Mouse (Mus musculus) stomach, embryonic 16.5 days (tissue): ENCODE results near the gene Gm28635. TPM values are rescaled to one million over a fixed set of nuclear protein-coding genes. Genes with fewer than 3 reads are reported as not detected.

ENCODE experiments used
- ATAC-seq: fragments of 200-750 bp; cut with Nextera tagmentation; 2 replicates; pipeline ENCODE4 v1.8.0; 2017; ENCODE audit warnings: moderate number of reproducible peaks, moderate TSS enrichment; ENCODE audit not compliant: insufficient read depth, low FRiP score
- H3K27ac ChIP-seq: fragments of 300-500 bp; sonication (generic); 2 replicates; pipeline ENCODE4 v1.5.1; 2014; ENCODE audit warnings: low read length
- H3K27me3 ChIP-seq: fragments of 300-500 bp; sonication (generic); 2 replicates; pipeline ENCODE4 v1.6.1; 2014; ENCODE audit warnings: low read length, control low read depth, mixed read lengths; ENCODE audit not compliant: control insufficient read depth, insufficient read depth
- H3K36me3 ChIP-seq: fragments of 300-500 bp; sonication (generic); 2 replicates; pipeline ENCODE4 v1.6.1; 2014; ENCODE audit warnings: low read length; ENCODE audit not compliant: control insufficient read depth, insufficient read depth
- H3K4me1 ChIP-seq: fragments of 300-500 bp; sonication (generic); 2 replicates; pipeline ENCODE4 v1.6.1; 2014; ENCODE audit warnings: low read length, control low read depth, mixed read lengths; ENCODE audit not compliant: control insufficient read depth, insufficient read depth
- H3K4me2 ChIP-seq: fragments of 300-500 bp; sonication (generic); 2 replicates; pipeline ENCODE4 v1.6.1; 2014; ENCODE audit warnings: low read depth, low read length, mixed read lengths
- H3K4me3 ChIP-seq: fragments of 300-500 bp; sonication (generic); replicated peaks from 2 replicates; pipeline ENCODE4 v1.5.1; 2014; ENCODE audit warnings: mild to moderate bottlenecking, low read length
- H3K9ac ChIP-seq: fragments of 300-500 bp; sonication (generic); 2 replicates; pipeline ENCODE4 v1.6.1; 2014; ENCODE audit warnings: low read length
- H3K9me3 ChIP-seq: fragments of 300-500 bp; sonication (generic); replicated peaks from 2 replicates; pipeline ENCODE4 v1.6.1; 2016; ENCODE audit warnings: low read length, control low read depth; ENCODE audit not compliant: control insufficient read depth
- WGBS: fragments of 180-500 bp; shearing (Covaris S2); extraction: QIAGEN DNeasy Blood & Tissue Kit; methylation state at CpG from one replicate; pipeline ENCODE4 v1.1.7; 2014; 5-methylcytosine and 5-hydroxymethylcytosine counted together
- polyA plus RNA-seq: library from polyadenylated mRNA; unstranded; fragments of >200 nt; fragmentation: Nextera tagmentation; extraction: Ambion mirVana; gene quantifications from 2 replicates; pipeline ENCODE4 v1.2.1, GENCODE M21; 2015

Gene Gm28635
- polyA plus RNA-seq, 1 experiment from 2014 or later = not detected

GRCm38 (mm10) chr2:84619646-84620340 is 58.0 kb downstream of the Gm28635 start:
- no peaks in the 10 kb centered on the region for H3K9me3 ChIP-seq
- 91% methylated on average over 21 of the region's 21 CpGs for WGBS
- no peak overlapping the region for H3K9ac ChIP-seq
- no peaks in the 10 kb centered on the region for H3K27me3 ChIP-seq
- H3K4me3 ChIP-seq = no peak overlapping the region
- no peak for ATAC-seq
- no peak overlapping the region for H3K4me2 ChIP-seq
- peaks cover 34% of the 10 kb centered on the region for H3K36me3 ChIP-seq
- H3K4me1 ChIP-seq = peaks cover 29% of the 10 kb centered on the region
- H3K27ac ChIP-seq = peak overlapping the region; percentile 43; the same call in 1 of the 2 replicates

GRCm38 (mm10) chr2:84618914-84619313 is 58.9 kb downstream of the Gm28635 start:
- no peak overlapping the region for H3K4me3 ChIP-seq
- H3K9ac ChIP-seq = no peak overlapping the region
- H3K27me3 ChIP-seq = no peaks in the 10 kb centered on the region
- ATAC-seq = peak; percentile 83
- WGBS = 62% methylated on average over 2 of the region's 2 CpGs
- H3K4me1 ChIP-seq = peaks cover 21% of the 10 kb centered on the region
- peak overlapping the region; percentile 46 for H3K27ac ChIP-seq
- peaks cover 33% of the 10 kb centered on the region for H3K36me3 ChIP-seq
- no peak overlapping the region for H3K4me2 ChIP-seq
- no peaks in the 10 kb centered on the region for H3K9me3 ChIP-seq

DNA sequence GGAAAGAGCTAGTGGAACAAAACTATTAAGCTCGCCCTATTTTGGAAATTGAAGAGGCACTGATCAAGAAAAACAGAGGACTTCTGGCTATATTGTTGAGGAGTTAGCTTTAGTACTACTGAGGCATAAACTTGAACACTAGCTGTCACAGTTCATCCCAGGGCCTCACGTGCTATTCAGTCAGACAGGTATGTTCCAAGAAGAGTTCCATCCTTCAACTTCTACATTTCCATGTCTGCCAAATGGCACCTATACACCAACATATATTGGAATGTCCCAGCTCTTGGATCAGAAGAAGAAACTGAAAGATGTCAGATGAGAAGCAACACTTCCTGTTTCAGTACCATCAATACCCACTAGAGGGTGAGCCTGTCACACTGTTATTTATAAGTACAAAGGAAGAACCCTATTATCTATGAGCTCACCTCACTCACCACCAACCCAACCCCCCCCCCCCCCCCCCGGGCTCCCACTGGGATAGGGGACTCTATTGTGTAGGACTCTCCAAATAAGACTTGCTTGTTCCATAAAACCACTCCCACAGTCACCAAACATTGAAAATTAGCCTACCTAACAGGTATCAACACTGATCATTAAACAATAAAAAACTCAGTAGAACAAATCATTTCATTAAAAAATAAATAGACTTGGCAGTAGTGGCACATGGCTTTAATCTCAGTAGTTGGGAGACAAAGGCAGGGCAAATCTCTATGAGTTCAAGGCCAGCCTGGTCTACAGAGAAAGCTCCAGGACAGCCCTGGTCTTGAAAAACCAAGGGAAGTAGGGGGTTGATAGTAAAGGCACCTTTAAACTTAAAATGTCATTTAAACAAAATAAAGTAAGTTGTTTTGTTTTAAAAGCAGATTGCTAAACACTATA is 60.0 kb downstream of the Gm28635 start:
- H3K27me3 ChIP-seq = no peaks in the 10 kb centered on the region
- peak; percentile 48 for ATAC-seq
- no peaks in the 10 kb centered on the region for H3K9me3 ChIP-seq
- H3K4me3 ChIP-seq = no peak overlapping the region
- no peak overlapping the region for H3K9ac ChIP-seq
- H3K4me1 ChIP-seq = peaks cover 14% of the 10 kb centered on the region
- H3K36me3 ChIP-seq = peaks cover 38% of the 10 kb centered on the region
- WGBS = 68% methylated on average over 3 of the region's 3 CpGs
- no peak overlapping the region for H3K4me2 ChIP-seq
- peak overlapping the region; percentile 59; the same call in 1 of the 2 replicates for H3K27ac ChIP-seq

DNA sequence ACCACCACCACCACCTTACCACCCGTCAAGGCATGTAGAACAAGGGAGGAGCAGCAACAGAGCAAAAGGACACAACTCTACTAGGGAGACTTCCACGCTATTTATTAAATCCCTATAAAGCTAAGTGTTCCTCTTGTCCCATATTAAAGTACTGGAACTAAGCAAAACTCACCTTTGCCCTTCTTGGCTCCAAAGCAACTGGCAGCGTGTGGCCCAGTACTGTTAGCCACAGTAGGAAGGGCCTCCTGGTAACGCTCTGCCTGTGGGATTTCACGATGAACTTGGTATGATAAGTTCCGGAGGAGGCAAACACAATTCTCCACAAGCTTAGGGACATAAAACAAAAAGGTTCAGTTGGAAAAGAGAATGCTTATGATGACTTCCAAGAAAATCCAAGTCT is 65.1 kb downstream of the Gm28635 start:
- no peak overlapping the region for H3K4me3 ChIP-seq
- peaks cover 47% of the 10 kb centered on the region for H3K36me3 ChIP-seq
- WGBS = 95% methylated on average over 6 of the region's 6 CpGs
- H3K9me3 ChIP-seq = no peaks in the 10 kb centered on the region
- no peak for ATAC-seq
- H3K4me2 ChIP-seq = no peak overlapping the region
- no peaks in the 10 kb centered on the region for H3K4me1 ChIP-seq
- no peaks in the 10 kb centered on the region for H3K27me3 ChIP-seq
- H3K27ac ChIP-seq = no peak overlapping the region
- no peak overlapping the region for H3K9ac ChIP-seq

- Histone ChIP-seq H3K9me3 (no peaks in the 10 kb centered on the region), H3K27ac (no peak overlapping the region), H3K36me3 (peaks cover 35% of the 10 kb centered on the region), H3K4me2 (no peak overlapping the region), H3K27me3 (no peaks in the 10 kb centered on the region), H3K4me3 (no peak overlapping the region), H3K4me1 (no peaks in the 10 kb centered on the region), H3K9ac (no peak overlapping the region)
- no peak for ATAC-seq
- WGBS = 90% methylated on average over 1 of the region's 1 CpGs
Observed at GRCm38 (mm10) chr2:84607842-84608241, 70.0 kb downstream of the Gm28635 start.

DNA sequence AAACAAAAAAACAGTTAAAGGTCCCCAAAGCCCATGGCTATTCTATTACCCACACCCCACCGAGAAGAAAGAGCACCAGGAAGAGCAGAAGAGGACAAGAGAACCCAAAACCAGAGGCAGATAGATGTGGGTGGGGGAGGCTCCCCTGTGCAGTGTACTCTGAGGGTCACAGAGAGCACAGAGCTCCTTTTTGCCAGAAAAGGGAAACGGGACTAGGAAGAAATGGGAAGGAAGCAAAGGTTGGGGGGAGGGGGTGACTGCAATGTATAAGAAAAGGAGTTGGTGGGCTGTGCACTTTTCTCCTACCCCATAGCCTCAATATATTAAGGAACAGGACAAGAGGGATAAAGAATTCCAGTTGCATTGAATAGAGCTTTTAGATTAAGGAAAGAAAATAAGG is 76.9 kb downstream of the Gm28635 start:
- ATAC-seq = no peak
- no peaks in the 10 kb centered on the region for H3K27me3 ChIP-seq
- 49% methylated on average over 2 of the region's 2 CpGs for WGBS
- no peaks in the 10 kb centered on the region for H3K4me1 ChIP-seq
- peaks cover 33% of the 10 kb centered on the region for H3K36me3 ChIP-seq
- no peaks in the 10 kb centered on the region for H3K9me3 ChIP-seq
- no peak overlapping the region for H3K9ac ChIP-seq
- H3K27ac ChIP-seq = no peak overlapping the region
- H3K4me2 ChIP-seq = no peak overlapping the region
- H3K4me3 ChIP-seq = no peak overlapping the region

GRCm38 (mm10) chr2:84599270-84599888 is 78.5 kb downstream of the Gm28635 start:
- H3K4me1 ChIP-seq = no peaks in the 10 kb centered on the region
- ATAC-seq = 0 out of 2 replicates have a peak, but pooled peaks have one; percentile 21
- no peak overlapping the region for H3K9ac ChIP-seq
- no peak overlapping the region for H3K27ac ChIP-seq
- H3K4me2 ChIP-seq = no peak overlapping the region
- WGBS = 85% methylated on average over 6 of the region's 6 CpGs
- no peak overlapping the region for H3K4me3 ChIP-seq
- H3K27me3 ChIP-seq = no peaks in the 10 kb centered on the region
- H3K9me3 ChIP-seq = no peaks in the 10 kb centered on the region
- H3K36me3 ChIP-seq = peaks cover 31% of the 10 kb centered on the region

GRCm38 (mm10) chr2:84597123-84597522 is 80.7 kb downstream of the Gm28635 start:
- 98% methylated on average over 1 of the region's 1 CpGs for WGBS
- H3K27me3 ChIP-seq = no peaks in the 10 kb centered on the region
- no peak for ATAC-seq
- no peaks in the 10 kb centered on the region for H3K4me1 ChIP-seq
- peaks cover 19% of the 10 kb centered on the region for H3K36me3 ChIP-seq
- H3K9ac ChIP-seq = no peak overlapping the region
- no peak overlapping the region for H3K4me3 ChIP-seq
- no peak overlapping the region for H3K27ac ChIP-seq
- no peaks in the 10 kb centered on the region for H3K9me3 ChIP-seq
- no peak overlapping the region for H3K4me2 ChIP-seq

GRCm38 (mm10) chr2:84592801-84593200 is 85.0 kb downstream of the Gm28635 start:
- Histone ChIP-seq H3K9me3 (peaks cover 3% of the 10 kb centered on the region; the same call in 1 of the 2 replicates), H3K4me2 (no peak overlapping the region), H3K4me1 (no peaks in the 10 kb centered on the region), H3K4me3 (no peak overlapping the region), H3K27ac (no peak overlapping the region), H3K27me3 (no peaks in the 10 kb centered on the region), H3K36me3 (0 out of 2 replicates have a peak, but pooled peaks cover 13% of the 10 kb centered on the region), H3K9ac (no peak overlapping the region)
- 91% methylated on average over 8 of the region's 8 CpGs for WGBS
- no peak for ATAC-seq
